Mouse (Mus musculus): ENCODE results near the gene Zdhhc13. TPM values are rescaled to one million over a fixed set of nuclear protein-coding genes. Genes with fewer than 3 reads are reported as not detected.

The Zdhhc13 gene
- polyA plus RNA-seq, 1 experiment from 2014 or later = 27.2 TPM

GRCm38 (mm10) chr7:48843541-48843940, 54.7 kb downstream of the Zdhhc13 start:
- Histone ChIP-seq H3K27ac (ENCODE audit: low read length) (no peak overlapping the region), H3K27me3 (ENCODE audit: control insufficient read depth, insufficient read depth, low read depth, low read length) (no peaks in the 10 kb centered on the region), H3K4me3 (ENCODE audit: low read length) (no peak overlapping the region), H3K9me3 (ENCODE audit: control insufficient read depth, low read length) (no peaks in the 10 kb centered on the region), H3K4me1 (replicated peaks; ENCODE audit: control insufficient read depth, insufficient read depth, low read length) (peaks cover 5% of the 10 kb centered on the region), H3K36me3 (ENCODE audit: control insufficient read depth, insufficient read depth, low read length) (no peaks in the 10 kb centered on the region), H3K9ac (ENCODE audit: low read length) (no peak overlapping the region), H3K4me2 (ENCODE audit: low read depth, low read length) (no peak overlapping the region)
- ATAC-seq (ENCODE audit: low read depth) = no peak
- WGBS = 89% methylated on average over 5 of the region's 5 CpGs

GRCm38 (mm10) chr7:48845213-48845973, 56.6 kb downstream of the Zdhhc13 start:
- no peak overlapping the region for H3K27ac ChIP-seq (ENCODE audit: low read length)
- no peaks in the 10 kb centered on the region for H3K27me3 ChIP-seq (ENCODE audit: control insufficient read depth, insufficient read depth, low read depth, low read length)
- H3K9ac ChIP-seq (ENCODE audit: low read length) = no peak overlapping the region
- H3K4me2 ChIP-seq (ENCODE audit: low read depth, low read length) = no peak overlapping the region
- ATAC-seq (ENCODE audit: low read depth) = peak; percentile 91
- no peak overlapping the region for H3K4me3 ChIP-seq (ENCODE audit: low read length)
- H3K9me3 ChIP-seq (ENCODE audit: control insufficient read depth, low read length) = no peaks in the 10 kb centered on the region
- 54% methylated on average over 12 of the region's 12 CpGs for WGBS
- no peaks in the 10 kb centered on the region for H3K36me3 ChIP-seq (ENCODE audit: control insufficient read depth, insufficient read depth, low read length)
- peaks cover 5% of the 10 kb centered on the region for H3K4me1 ChIP-seq (replicated peaks; ENCODE audit: control insufficient read depth, insufficient read depth, low read length)

GRCm38 (mm10) chr7:48846755-48847154, 58.0 kb downstream of the Zdhhc13 start:
- Histone ChIP-seq H3K4me3 (ENCODE audit: low read length) (no peak overlapping the region), H3K4me2 (ENCODE audit: low read depth, low read length) (no peak overlapping the region), H3K9ac (ENCODE audit: low read length) (no peak overlapping the region), H3K36me3 (ENCODE audit: control insufficient read depth, insufficient read depth, low read length) (no peaks in the 10 kb centered on the region), H3K27ac (ENCODE audit: low read length) (no peak overlapping the region), H3K9me3 (ENCODE audit: control insufficient read depth, low read length) (no peaks in the 10 kb centered on the region), H3K4me1 (replicated peaks; ENCODE audit: control insufficient read depth, insufficient read depth, low read length) (peaks cover 5% of the 10 kb centered on the region), H3K27me3 (ENCODE audit: control insufficient read depth, insufficient read depth, low read depth, low read length) (no peaks in the 10 kb centered on the region)
- WGBS = 62% methylated on average over 6 of the region's 6 CpGs
- ATAC-seq (ENCODE audit: low read depth) = no peak

- no peak for ATAC-seq (ENCODE audit: low read depth)
- no peak within 1 kb of the TSS for H3K9ac ChIP-seq (ENCODE audit: low read length)
Measured at GRCm38 (mm10) chr7:48847820-48848650, 59.2 kb downstream of the Zdhhc13 start, which contains the start of gene Csrp3. Csrp3 (minus strand) TSS chr7:48848033.

GRCm38 (mm10) chr7:48851529-48852104, 62.8 kb downstream of the Zdhhc13 start:
- Histone ChIP-seq H3K9ac (ENCODE audit: low read length) (no peak overlapping the region), H3K9me3 (ENCODE audit: control insufficient read depth, low read length) (no peaks in the 10 kb centered on the region), H3K4me2 (ENCODE audit: low read depth, low read length) (no peak overlapping the region), H3K27me3 (ENCODE audit: control insufficient read depth, insufficient read depth, low read depth, low read length) (no peaks in the 10 kb centered on the region), H3K4me1 (replicated peaks; ENCODE audit: control insufficient read depth, insufficient read depth, low read length) (no peaks in the 10 kb centered on the region), H3K27ac (ENCODE audit: low read length) (no peak overlapping the region), H3K4me3 (ENCODE audit: low read length) (no peak overlapping the region), H3K36me3 (ENCODE audit: control insufficient read depth, insufficient read depth, low read length) (no peaks in the 10 kb centered on the region)
- WGBS = 86% methylated on average over 6 of the region's 6 CpGs
- no peak for ATAC-seq (ENCODE audit: low read depth)

More at GRCm38 (mm10) chr7:48847820-48848650, 59.2 kb downstream of the Zdhhc13 start, which contains the start of gene Csrp3:
- WGBS = 53% methylated on average over 11 of the region's 11 CpGs
- H3K4me2 ChIP-seq (ENCODE audit: low read depth, low read length) = no peak within 1 kb of the TSS
- H3K27ac ChIP-seq (ENCODE audit: low read length) = no peak within 1 kb of the TSS
- H3K9me3 ChIP-seq (ENCODE audit: control insufficient read depth, low read length) = no peaks in the 10 kb centered on the region
- H3K4me1 ChIP-seq (replicated peaks; ENCODE audit: control insufficient read depth, insufficient read depth, low read length) = peaks cover 5% of the 10 kb centered on the region
- no peaks in the 10 kb centered on the region for H3K36me3 ChIP-seq (ENCODE audit: control insufficient read depth, insufficient read depth, low read length)
- no peaks in the 10 kb centered on the region for H3K27me3 ChIP-seq (ENCODE audit: control insufficient read depth, insufficient read depth, low read depth, low read length)
- no peak within 1 kb of the TSS for H3K4me3 ChIP-seq (ENCODE audit: low read length)

- H3K9me3 ChIP-seq (ENCODE audit: control insufficient read depth, low read length) = no peaks in the 10 kb centered on the region
- no peak overlapping the region for H3K4me3 ChIP-seq (ENCODE audit: low read length)
- WGBS = 80% methylated on average over 13 of the region's 13 CpGs
- no peak for ATAC-seq (ENCODE audit: low read depth)
- H3K4me1 ChIP-seq (replicated peaks; ENCODE audit: control insufficient read depth, insufficient read depth, low read length) = no peaks in the 10 kb centered on the region
- H3K9ac ChIP-seq (ENCODE audit: low read length) = no peak overlapping the region
- no peaks in the 10 kb centered on the region for H3K36me3 ChIP-seq (ENCODE audit: control insufficient read depth, insufficient read depth, low read length)
- H3K4me2 ChIP-seq (ENCODE audit: low read depth, low read length) = no peak overlapping the region
- no peaks in the 10 kb centered on the region for H3K27me3 ChIP-seq (ENCODE audit: control insufficient read depth, insufficient read depth, low read depth, low read length)
- H3K27ac ChIP-seq (ENCODE audit: low read length) = no peak overlapping the region
Measured at GRCm38 (mm10) chr7:48853496-48853895, 64.7 kb downstream of the Zdhhc13 start.

- H3K9me3 ChIP-seq (ENCODE audit: control insufficient read depth, low read length) = no peaks in the 10 kb centered on the region
- 90% methylated on average over 3 of the region's 3 CpGs for WGBS
- H3K36me3 ChIP-seq (ENCODE audit: control insufficient read depth, insufficient read depth, low read length) = no peaks in the 10 kb centered on the region
- H3K4me3 ChIP-seq (ENCODE audit: low read length) = no peak overlapping the region
- H3K9ac ChIP-seq (ENCODE audit: low read length) = no peak overlapping the region
- no peaks in the 10 kb centered on the region for H3K4me1 ChIP-seq (replicated peaks; ENCODE audit: control insufficient read depth, insufficient read depth, low read length)
- no peaks in the 10 kb centered on the region for H3K27me3 ChIP-seq (ENCODE audit: control insufficient read depth, insufficient read depth, low read depth, low read length)
- no peak for ATAC-seq (ENCODE audit: low read depth)
- no peak overlapping the region for H3K27ac ChIP-seq (ENCODE audit: low read length)
- no peak overlapping the region for H3K4me2 ChIP-seq (ENCODE audit: low read depth, low read length)
Measured at GRCm38 (mm10) chr7:48855461-48855860, 66.7 kb downstream of the Zdhhc13 start.

GRCm38 (mm10) chr7:48858257-48858656, 69.5 kb downstream of the Zdhhc13 start:
- Histone ChIP-seq H3K27me3 (ENCODE audit: control insufficient read depth, insufficient read depth, low read depth, low read length) (no peaks in the 10 kb centered on the region), H3K4me2 (ENCODE audit: low read depth, low read length) (no peak overlapping the region), H3K9ac (ENCODE audit: low read length) (no peak overlapping the region), H3K27ac (ENCODE audit: low read length) (no peak overlapping the region), H3K36me3 (ENCODE audit: control insufficient read depth, insufficient read depth, low read length) (no peaks in the 10 kb centered on the region), H3K4me1 (replicated peaks; ENCODE audit: control insufficient read depth, insufficient read depth, low read length) (no peaks in the 10 kb centered on the region), H3K4me3 (ENCODE audit: low read length) (no peak overlapping the region), H3K9me3 (ENCODE audit: control insufficient read depth, low read length) (no peaks in the 10 kb centered on the region)
- ATAC-seq (ENCODE audit: low read depth) = no peak
- 38% methylated on average over 1 of the region's 1 CpGs for WGBS

GRCm38 (mm10) chr7:48859362-48859761, 70.6 kb downstream of the Zdhhc13 start:
- no peak for ATAC-seq (ENCODE audit: low read depth)
- no peaks in the 10 kb centered on the region for H3K36me3 ChIP-seq (ENCODE audit: control insufficient read depth, insufficient read depth, low read length)
- H3K4me1 ChIP-seq (replicated peaks; ENCODE audit: control insufficient read depth, insufficient read depth, low read length) = no peaks in the 10 kb centered on the region
- H3K27ac ChIP-seq (ENCODE audit: low read length) = no peak overlapping the region
- no peaks in the 10 kb centered on the region for H3K9me3 ChIP-seq (ENCODE audit: control insufficient read depth, low read length)
- no peak overlapping the region for H3K4me2 ChIP-seq (ENCODE audit: low read depth, low read length)
- WGBS = 69% methylated on average over 4 of the region's 4 CpGs
- H3K27me3 ChIP-seq (ENCODE audit: control insufficient read depth, insufficient read depth, low read depth, low read length) = no peaks in the 10 kb centered on the region
- no peak overlapping the region for H3K4me3 ChIP-seq (ENCODE audit: low read length)
- H3K9ac ChIP-seq (ENCODE audit: low read length) = no peak overlapping the region

All from lung, embryonic 16.5 days (tissue).